Mouse (Mus musculus): ENCODE measurements at regions not wholly inside any gene's neighbourhood (a gene's known extent, or its start where the extent isn't known, plus 50 kb on each side); places are given as distances from the start of the nearest gene placed in this dataset.
"Not testable (repeated sequence)": the region's sequence is repeated elsewhere in the genome, so short reads cannot be mapped to it uniquely, and the experiment has no call there.

- not testable (repeated sequence) for TF ChIP-seq POLR2A (IDR thresholded peaks at IDR 0.05; ENCODE audit: borderline replicate concordance, extremely low read depth, low read depth, low read length); CTCF (IDR thresholded peaks at IDR 0.05; ENCODE audit: insufficient read depth, low read length)
These were observed 129.7 kb downstream of the Ulbp1 start for GRCm38 (mm10) chr10:7343736-7344135.
